Mouse (Mus musculus): Measurements from ENCODE around the gene Ch25h.

DNA sequence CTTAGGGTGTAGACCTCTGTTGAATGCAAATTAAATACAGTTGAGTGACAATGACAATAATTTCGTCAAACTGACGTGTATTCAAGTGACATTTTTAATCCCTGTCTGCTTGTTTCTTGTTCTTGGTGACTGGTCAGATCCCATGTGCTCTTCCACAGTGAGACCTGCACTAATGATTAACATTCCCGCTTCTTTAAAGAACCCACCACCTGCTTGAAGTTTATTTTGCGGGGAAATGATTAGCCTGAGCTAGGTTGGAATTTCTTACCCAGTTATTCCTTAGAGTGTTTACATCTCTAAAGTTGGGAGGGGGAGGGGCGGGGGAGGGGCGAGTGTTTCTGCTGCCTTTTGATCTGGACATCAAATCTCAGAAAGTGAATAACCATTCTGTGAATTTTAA is 6.7 kb downstream of the Ch25h start:
- TF ChIP-seq CTCF (IDR thresholded peaks at IDR 0.05; ENCODE audit: low read depth) (no peak), EP300 (optimal IDR thresholded peaks at IDR 0.05) (no peak)
